Mouse (Mus musculus): Measurements from ENCODE around the gene Ube2g1. TPM values are rescaled to one million over a fixed set of nuclear protein-coding genes. Genes with fewer than 3 reads are reported as not detected.

The Ube2g1 gene
- polyA plus RNA-seq, 1 experiment, result 13.3 TPM

DNA sequence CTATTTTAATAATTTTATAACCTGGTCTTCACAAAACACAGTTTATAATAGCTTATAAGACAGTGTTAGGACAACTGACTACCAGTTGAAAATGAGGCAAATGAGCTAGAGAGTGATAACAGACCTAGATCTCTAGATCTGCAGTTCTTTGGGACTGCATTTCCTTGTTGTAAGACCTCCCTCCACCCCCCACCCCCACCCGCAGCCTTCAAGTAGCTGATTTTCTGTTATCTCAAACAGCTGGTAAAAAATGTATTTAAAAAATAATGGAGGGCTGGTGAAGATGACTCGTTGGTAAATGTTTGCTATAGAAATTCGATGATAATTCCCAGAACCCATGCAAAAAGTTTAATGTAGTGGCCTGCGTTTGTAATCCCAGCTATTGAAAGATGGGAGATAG lies 57.6 kb downstream of the Ube2g1 start:
- H3K4me3 ChIP-seq (ENCODE audit: control insufficient read depth, insufficient read depth, low read length), result no peak overlapping the region
- TF ChIP-seq CTCF (IDR thresholded peaks at IDR 0.05; ENCODE audit: borderline replicate concordance, control insufficient read depth, extremely low read depth, insufficient read depth, low read length, poor library complexity) (no peak), POLR2A (IDR thresholded peaks at IDR 0.05; ENCODE audit: control insufficient read depth, extremely low read depth, insufficient read depth, low read length, poor library complexity) (no peak)
- no peak overlapping the region for H3K27ac ChIP-seq (ENCODE audit: control insufficient read depth, insufficient read depth, low read length)
- no peaks in the 10 kb centered on the region for H3K36me3 ChIP-seq (ENCODE audit: control insufficient read depth, insufficient read depth, low read length)
- 94% methylated on average over 4 of the region's 4 CpGs for WGBS
- no peaks in the 10 kb centered on the region for H3K4me1 ChIP-seq (replicated peaks; ENCODE audit: control insufficient read depth, insufficient read depth, low read length)
- DNase-seq, result no peak
- no peaks in the 10 kb centered on the region for H3K27me3 ChIP-seq (ENCODE audit: control insufficient read depth, insufficient read depth, low read length)

DNA sequence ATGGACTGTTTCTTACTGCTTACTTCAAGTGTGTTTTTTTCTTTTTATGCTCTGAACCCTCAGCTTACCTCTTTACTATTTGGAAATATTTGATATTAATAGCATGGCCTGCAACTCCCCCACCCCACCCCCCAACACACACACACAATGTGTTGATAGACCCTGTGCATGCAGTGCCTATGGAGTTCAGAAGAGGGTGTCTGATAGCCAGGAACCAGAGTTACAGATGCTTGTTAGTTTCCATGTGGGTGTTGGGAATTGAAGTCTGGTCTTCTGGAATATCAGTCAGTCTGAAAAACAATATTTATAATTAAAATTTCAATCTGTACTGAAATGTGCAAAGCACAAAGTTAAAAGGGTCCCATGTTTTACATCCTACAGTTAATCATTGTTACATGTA lies 63.6 kb downstream of the Ube2g1 start:
- H3K4me3 ChIP-seq (ENCODE audit: control insufficient read depth, insufficient read depth, low read length), result no peak overlapping the region
- H3K27me3 ChIP-seq (ENCODE audit: control insufficient read depth, insufficient read depth, low read length), result no peaks in the 10 kb centered on the region
- DNase-seq, result no peak

DNA sequence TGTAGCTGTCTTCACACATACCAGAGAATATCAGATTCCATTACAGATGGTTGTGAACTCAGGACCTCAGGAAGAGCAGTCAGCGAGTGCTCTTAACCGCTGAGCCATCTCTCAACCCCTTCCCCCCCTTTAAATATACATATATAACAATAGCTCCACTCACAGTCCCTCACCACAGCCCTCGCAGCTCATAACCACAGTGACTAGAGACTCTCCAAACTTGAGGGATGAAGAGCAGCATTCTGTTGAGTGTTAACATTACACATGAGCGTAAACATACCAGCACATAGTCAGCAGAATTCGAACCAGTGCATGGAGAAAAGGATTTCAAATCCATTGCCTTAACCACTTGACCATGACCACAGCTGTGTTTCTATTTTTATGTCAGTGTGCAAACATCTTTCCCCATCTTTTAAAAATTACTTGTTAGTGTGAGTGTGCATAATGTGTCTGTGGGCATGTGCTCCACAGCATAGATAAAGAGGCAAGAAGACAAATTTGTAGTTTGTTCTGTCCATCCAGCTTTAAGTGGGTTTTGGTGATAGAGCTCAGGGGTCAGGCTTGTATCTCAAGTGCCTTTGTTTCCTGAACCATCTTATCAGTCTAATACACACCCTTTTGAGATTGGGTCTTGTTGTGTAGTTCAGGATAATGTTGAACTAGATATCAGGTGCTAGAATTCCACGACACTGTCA lies 64.4 kb downstream of the Ube2g1 start:
- no peak overlapping the region for H3K4me3 ChIP-seq (ENCODE audit: control insufficient read depth, insufficient read depth, low read length)
- H3K27me3 ChIP-seq (ENCODE audit: control insufficient read depth, insufficient read depth, low read length), result no peaks in the 10 kb centered on the region
- no peak for DNase-seq

More for the DNA sequence above, 63.6 kb downstream of the Ube2g1 start:
- no peak for TF ChIP-seq POLR2A (IDR thresholded peaks at IDR 0.05; ENCODE audit: control insufficient read depth, extremely low read depth, insufficient read depth, low read length, poor library complexity)
- Histone ChIP-seq H3K4me1 (replicated peaks; ENCODE audit: control insufficient read depth, insufficient read depth, low read length) (no peaks in the 10 kb centered on the region), H3K27ac (ENCODE audit: control insufficient read depth, insufficient read depth, low read length) (no peak overlapping the region), H3K36me3 (ENCODE audit: control insufficient read depth, insufficient read depth, low read length) (no peaks in the 10 kb centered on the region)

DNA sequence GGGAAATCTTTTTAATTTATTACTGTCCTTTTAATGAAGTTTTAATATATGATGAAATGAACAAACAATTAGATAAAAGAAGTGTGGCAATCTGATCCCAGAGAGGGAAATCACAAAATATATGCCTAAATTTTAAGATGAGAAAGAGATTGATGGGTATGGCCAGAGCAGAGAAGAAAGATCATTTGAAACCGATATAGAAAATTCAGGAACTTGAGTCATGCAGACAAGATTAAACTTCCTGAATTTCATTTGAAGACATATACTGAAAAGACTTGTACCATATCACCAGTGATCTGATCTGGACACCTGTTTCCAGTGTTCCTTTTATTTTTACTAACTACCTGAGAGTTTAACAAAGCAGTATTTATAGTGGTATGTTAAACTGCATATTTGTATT lies 65.4 kb downstream of the Ube2g1 start:
- no peak for TF ChIP-seq POLR2A (IDR thresholded peaks at IDR 0.05; ENCODE audit: control insufficient read depth, extremely low read depth, insufficient read depth, low read length, poor library complexity)
- no peak for TF ChIP-seq CTCF (IDR thresholded peaks at IDR 0.05; ENCODE audit: borderline replicate concordance, control insufficient read depth, extremely low read depth, insufficient read depth, low read length, poor library complexity)
- Histone ChIP-seq H3K27me3 (ENCODE audit: control insufficient read depth, insufficient read depth, low read length) (no peaks in the 10 kb centered on the region), H3K27ac (ENCODE audit: control insufficient read depth, insufficient read depth, low read length) (no peak overlapping the region), H3K36me3 (ENCODE audit: control insufficient read depth, insufficient read depth, low read length) (no peaks in the 10 kb centered on the region), H3K4me3 (ENCODE audit: control insufficient read depth, insufficient read depth, low read length) (no peak overlapping the region), H3K4me1 (replicated peaks; ENCODE audit: control insufficient read depth, insufficient read depth, low read length) (no peaks in the 10 kb centered on the region)
- DNase-seq, result no peak
- 22% methylated on average over 1 of the region's 1 CpGs for WGBS

More for the DNA sequence above, 64.4 kb downstream of the Ube2g1 start:
- no peak for TF ChIP-seq POLR2A (IDR thresholded peaks at IDR 0.05; ENCODE audit: control insufficient read depth, extremely low read depth, insufficient read depth, low read length, poor library complexity)
- TF ChIP-seq CTCF (IDR thresholded peaks at IDR 0.05; ENCODE audit: borderline replicate concordance, control insufficient read depth, extremely low read depth, insufficient read depth, low read length, poor library complexity), result no peak
- Histone ChIP-seq H3K36me3 (ENCODE audit: control insufficient read depth, insufficient read depth, low read length) (no peaks in the 10 kb centered on the region), H3K4me1 (replicated peaks; ENCODE audit: control insufficient read depth, insufficient read depth, low read length) (no peaks in the 10 kb centered on the region), H3K27ac (ENCODE audit: control insufficient read depth, insufficient read depth, low read length) (no peak overlapping the region)
- WGBS, result 49% methylated on average over 6 of the region's 6 CpGs

DNA sequence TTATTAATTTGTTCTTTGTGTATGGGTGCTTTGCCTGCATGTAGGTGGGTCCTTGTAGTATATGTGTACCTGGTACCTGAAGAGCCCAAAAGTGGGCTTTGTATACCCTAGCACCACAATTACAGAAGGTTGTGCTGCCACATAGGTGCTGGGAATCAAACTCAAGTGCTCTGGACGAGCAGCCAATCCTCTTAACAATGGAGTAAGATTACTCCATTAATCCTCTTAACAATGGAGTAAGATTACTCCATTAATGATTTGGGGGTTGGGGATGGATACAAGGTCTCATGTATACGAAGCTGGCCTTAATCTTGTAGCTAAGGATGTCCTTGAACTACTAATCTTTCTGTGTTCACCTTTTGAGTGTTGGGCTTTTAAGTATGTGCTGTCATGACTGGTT lies 68.2 kb downstream of the Ube2g1 start:
- Histone ChIP-seq H3K27me3 (ENCODE audit: control insufficient read depth, insufficient read depth, low read length) (no peaks in the 10 kb centered on the region), H3K36me3 (ENCODE audit: control insufficient read depth, insufficient read depth, low read length) (0 out of 2 replicates have a peak, but pooled peaks cover 2% of the 10 kb centered on the region), H3K4me1 (replicated peaks; ENCODE audit: control insufficient read depth, insufficient read depth, low read length) (no peaks in the 10 kb centered on the region), H3K4me3 (ENCODE audit: control insufficient read depth, insufficient read depth, low read length) (no peak overlapping the region), H3K27ac (ENCODE audit: control insufficient read depth, insufficient read depth, low read length) (no peak overlapping the region)
- 95% methylated on average over 2 of the region's 2 CpGs for WGBS
- no peak for TF ChIP-seq CTCF (IDR thresholded peaks at IDR 0.05; ENCODE audit: borderline replicate concordance, control insufficient read depth, extremely low read depth, insufficient read depth, low read length, poor library complexity)
- DNase-seq, result no peak

DNA sequence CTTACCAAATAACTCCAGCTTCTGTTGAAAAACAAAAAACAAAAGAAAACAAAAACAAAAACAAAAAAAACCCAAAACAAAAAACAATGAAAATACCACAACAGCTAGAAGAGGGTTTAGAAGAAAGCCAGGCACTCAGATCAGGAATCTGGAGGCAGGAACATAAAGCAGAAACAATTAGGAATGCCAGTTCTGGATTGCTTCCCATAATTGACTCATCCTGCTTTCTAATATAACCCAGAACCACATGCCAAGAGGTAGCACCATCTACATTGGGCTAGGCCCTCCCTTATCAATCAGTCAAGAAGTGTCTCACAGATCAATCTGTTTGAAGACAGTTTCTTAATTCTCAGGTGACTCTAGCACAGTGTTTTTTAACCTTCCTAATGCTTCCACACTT lies 73.6 kb downstream of the Ube2g1 start:
- Histone ChIP-seq H3K4me3 (ENCODE audit: control insufficient read depth, insufficient read depth, low read length) (no peak overlapping the region), H3K27me3 (ENCODE audit: control insufficient read depth, insufficient read depth, low read length) (no peaks in the 10 kb centered on the region), H3K4me1 (replicated peaks; ENCODE audit: control insufficient read depth, insufficient read depth, low read length) (no peaks in the 10 kb centered on the region), H3K27ac (ENCODE audit: control insufficient read depth, insufficient read depth, low read length) (no peak overlapping the region), H3K36me3 (ENCODE audit: control insufficient read depth, insufficient read depth, low read length) (peaks cover 11% of the 10 kb centered on the region; the same call in 1 of the 2 replicates)
- no peak for TF ChIP-seq CTCF (IDR thresholded peaks at IDR 0.05; ENCODE audit: borderline replicate concordance, control insufficient read depth, extremely low read depth, insufficient read depth, low read length, poor library complexity)
- TF ChIP-seq POLR2A (IDR thresholded peaks at IDR 0.05; ENCODE audit: control insufficient read depth, extremely low read depth, insufficient read depth, low read length, poor library complexity), result no peak
- DNase-seq, result no peak

DNA sequence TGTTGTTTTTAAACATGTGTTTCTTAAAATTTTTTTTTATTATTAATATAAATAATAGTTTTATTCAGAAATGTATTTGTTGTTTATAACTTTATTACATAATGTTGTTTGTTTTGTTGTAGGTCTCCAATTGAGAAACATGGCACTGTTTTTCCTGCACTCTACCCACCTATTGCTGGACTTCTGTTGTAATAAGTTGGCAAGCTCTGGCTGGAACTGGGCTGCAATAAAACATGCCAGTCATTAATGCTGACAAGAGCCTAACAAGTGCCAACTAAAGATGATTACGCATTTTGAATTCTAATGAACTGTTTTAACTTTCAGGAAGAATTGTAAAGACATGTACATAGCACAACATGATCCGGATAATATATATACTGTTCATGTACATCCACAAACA lies 76.3 kb downstream of the Ube2g1 start:
- over 99% methylated on average over 2 of the region's 2 CpGs for WGBS
- no peak for DNase-seq
- Histone ChIP-seq H3K36me3 (ENCODE audit: control insufficient read depth, insufficient read depth, low read length) (peaks cover 11% of the 10 kb centered on the region; the same call in 1 of the 2 replicates), H3K27me3 (ENCODE audit: control insufficient read depth, insufficient read depth, low read length) (no peaks in the 10 kb centered on the region), H3K4me3 (ENCODE audit: control insufficient read depth, insufficient read depth, low read length) (no peak overlapping the region), H3K27ac (ENCODE audit: control insufficient read depth, insufficient read depth, low read length) (no peak overlapping the region), H3K4me1 (replicated peaks; ENCODE audit: control insufficient read depth, insufficient read depth, low read length) (no peaks in the 10 kb centered on the region)
- TF ChIP-seq POLR2A (IDR thresholded peaks at IDR 0.05; ENCODE audit: control insufficient read depth, extremely low read depth, insufficient read depth, low read length, poor library complexity) (no peak), CTCF (IDR thresholded peaks at IDR 0.05; ENCODE audit: borderline replicate concordance, control insufficient read depth, extremely low read depth, insufficient read depth, low read length, poor library complexity) (no peak)
